Mouse (Mus musculus) gastrocnemius, adult 8-10 months (tissue): ENCODE data around the gene Scn1b. TPM values are rescaled to one million over a fixed set of nuclear protein-coding genes. Genes with fewer than 3 reads are reported as not detected.
A peak's percentile ranks its signal among the peaks of the same experiment; 100 is the strongest.

Source experiments
- DNase-seq, 2 experiments: peaks; one replicate each; pipeline ENCODE4 v3.0.0; 2022; ENCODE audit warnings: low spot score in 2 of 2
- total RNA-seq, 4 experiments: library from RNA; stranded (reverse); gene quantifications; 2 replicates each; pipeline ENCODE4 v1.2.4; 2022

Scn1b gene
- total RNA-seq, 4 experiments from 2014 or later, result 780 to 1,106 (median 929) TPM

DNA sequence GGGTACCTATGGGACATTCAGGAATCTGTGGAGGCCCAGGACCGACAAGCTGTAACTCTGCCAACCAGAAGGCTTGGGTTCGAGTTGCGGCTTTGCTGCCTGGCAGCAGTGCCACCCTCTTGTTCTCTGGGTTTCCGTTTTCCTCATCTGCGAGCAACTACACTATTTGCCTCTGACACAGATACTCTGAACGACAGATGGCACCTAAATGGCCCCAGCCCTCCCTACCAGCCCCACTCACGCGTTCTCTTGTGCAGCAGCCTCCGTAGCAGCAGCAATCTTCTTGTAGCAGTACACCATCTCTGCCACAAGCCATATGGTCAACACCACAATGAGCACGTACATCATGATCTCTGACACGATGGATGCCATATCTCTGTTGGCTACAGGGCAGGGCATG is 9.3 kb downstream of the Scn1b start:
- no peak for DNase-seq

DNA sequence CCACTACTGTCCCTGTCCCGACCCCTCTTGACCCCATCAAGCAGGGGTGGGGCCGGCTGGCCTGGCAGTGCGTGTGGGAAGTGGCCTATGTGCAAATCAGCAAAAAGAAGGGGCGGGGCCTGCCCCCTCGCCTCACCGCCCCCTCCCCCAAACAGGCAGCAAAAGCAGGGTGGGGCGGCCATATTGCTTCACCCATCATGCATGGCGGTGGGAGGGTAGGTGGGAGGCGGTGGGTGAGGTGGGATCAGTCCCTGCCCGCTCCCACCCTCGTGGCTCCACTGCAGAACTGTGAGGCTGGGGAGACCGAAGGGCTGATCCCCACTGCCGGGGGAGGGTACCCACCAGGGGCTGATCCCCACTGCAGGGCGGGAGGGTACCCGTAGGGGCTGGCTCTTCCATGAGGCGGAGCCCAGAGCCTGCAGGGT is 10.1 kb downstream of the Scn1b start:
- peak in 1 of 2 experiments; percentile 19 for DNase-seq

DNA sequence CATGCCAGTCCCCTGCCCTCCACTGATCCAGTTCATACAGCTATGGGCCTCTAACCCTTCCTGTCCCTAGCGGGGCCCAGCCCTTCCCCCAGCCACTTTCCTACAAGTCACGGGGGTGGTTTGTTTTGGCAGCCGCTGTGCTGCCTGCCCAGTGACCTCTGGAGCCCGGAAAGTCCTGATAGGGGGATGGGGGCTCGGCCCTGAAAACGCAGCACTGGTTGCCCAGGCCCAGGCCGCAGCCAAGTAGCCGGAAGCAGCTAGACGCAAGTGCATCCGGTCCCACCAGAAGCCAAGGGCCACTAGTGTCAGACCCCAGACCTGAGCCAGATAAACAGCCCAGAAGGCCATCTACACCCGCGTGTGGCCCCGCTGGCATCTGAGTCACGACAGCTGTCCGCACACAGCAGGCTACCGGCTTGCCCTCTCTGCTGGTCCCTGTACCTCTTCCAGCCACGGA is 11.2 kb downstream of the Scn1b start:
- DNase-seq, result peak; percentile 77 to 83

GRCm38 (mm10) chr7:31115182-31115581 is 11.6 kb downstream of the Scn1b start, which contains the start of gene Hpn:
Gene Hpn, minus strand, starts transcription at chr7:31115290.
- peak in 1 of 2 experiments; percentile 10 for DNase-seq

DNA sequence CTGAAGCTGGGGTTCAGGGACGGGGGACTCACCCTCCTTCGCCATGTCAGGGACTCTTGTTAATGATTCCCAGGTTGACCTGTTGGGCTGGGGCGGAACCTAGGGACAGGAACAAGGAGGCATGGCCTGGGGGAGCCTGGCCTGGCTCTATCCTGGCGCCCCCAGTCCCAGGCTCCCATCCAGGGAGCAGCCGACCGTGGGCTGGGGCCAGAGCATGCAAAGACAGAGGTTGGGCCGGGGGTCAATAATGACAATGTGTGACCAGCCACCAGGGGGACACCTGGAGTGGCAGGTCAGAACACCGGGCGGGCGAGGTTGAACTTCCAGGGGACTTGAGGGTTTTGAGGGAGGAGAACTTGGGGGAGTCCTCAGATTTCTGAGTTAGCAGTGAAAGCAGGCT is 12.2 kb downstream of the Scn1b start:
- no peak for DNase-seq

DNA sequence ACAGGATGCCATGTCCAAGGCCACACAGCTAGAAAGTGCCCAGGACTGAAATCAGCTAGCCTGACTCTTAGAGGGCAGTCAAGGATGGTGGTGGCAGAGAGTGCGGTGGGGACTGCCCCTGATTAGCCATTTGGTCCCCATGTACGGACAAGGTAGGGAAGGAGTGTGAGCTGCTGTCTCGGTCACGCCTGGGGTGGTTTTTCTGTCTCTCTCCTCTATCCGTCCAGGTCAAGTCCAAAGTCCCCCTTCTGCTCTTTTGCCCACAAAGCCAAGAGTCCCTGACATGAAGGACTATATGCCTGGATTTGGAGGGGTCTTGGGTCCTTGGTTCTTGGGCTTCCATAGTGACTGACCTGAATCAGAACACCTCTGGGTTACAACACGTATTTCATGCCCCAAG is 13.0 kb downstream of the Scn1b start:
- DNase-seq, result no peak

GRCm38 (mm10) chr7:31112036-31112435 is 14.8 kb downstream of the Scn1b start:
- DNase-seq, result no peak

GRCm38 (mm10) chr7:31110861-31111385 is 15.9 kb downstream of the Scn1b start:
- no peak for DNase-seq

GRCm38 (mm10) chr7:31109796-31110195 is 17.0 kb downstream of the Scn1b start:
- DNase-seq, result no peak

- DNase-seq, result peak in 1 of 2 experiments; percentile 52
Observed at GRCm38 (mm10) chr7:31109091-31109490, 17.7 kb downstream of the Scn1b start.

DNA sequence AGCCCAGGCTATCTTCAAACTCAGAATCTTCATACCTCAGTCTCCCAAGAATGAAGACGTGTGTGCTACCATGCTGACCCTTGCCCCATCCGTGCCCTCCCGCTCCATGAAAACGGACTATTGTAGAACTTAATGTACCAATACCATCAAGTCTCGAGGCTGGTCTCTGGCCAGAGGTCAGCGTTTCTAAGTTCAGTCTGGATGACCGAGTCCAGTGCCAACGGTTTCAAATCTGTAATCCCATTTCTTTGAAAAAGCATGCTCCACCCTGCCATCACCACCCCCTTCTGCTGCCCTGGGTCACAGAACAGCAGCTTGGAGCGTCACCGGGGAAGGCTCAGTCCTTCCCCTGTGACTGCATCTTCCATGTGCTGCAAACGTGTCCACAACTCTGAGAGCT is 19.0 kb downstream of the Scn1b start:
- no peak for DNase-seq

DNA sequence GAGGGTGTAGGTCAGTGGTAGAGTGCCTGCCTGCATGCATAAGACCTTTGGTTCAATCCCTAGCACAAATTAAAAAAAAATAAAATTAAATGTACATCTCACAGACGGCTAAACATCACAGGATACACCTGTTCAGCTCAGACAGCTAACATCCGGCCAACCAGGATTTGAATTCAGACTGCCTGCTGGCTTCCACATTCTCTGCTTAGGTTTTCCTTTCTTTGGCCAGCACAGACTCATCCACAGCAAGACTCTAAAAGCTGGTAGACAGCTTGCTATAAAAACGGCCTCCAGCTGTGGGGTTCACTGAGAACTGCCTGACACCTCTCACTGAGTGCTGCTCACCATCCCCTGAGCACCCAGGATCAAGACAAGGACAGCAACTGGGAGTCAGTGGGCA is 20.6 kb downstream of the Scn1b start:
- DNase-seq, result no peak

GRCm38 (mm10) chr7:31105061-31105768 is 21.6 kb downstream of the Scn1b start:
- peak; percentile 58 to 59 for DNase-seq

DNA sequence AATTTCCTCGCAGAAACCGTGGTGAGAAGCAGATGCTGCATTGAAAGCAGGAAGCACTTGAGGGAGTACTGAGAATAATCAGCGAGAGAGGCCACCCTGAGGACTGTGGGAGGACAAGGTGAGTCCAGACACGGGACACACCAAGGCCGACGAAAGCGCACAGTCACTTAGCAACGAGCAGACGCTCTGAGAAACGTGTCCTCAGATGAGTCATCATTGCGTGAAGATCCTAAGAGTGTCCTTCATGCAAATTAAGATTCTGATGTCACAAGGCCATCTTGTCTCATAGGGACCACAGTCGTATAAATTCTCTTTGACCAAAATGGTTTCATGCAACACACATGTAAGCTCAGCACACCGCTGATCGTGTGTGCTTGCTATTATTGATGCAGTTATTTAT is 26.0 kb downstream of the Scn1b start:
- no peak for DNase-seq

DNA sequence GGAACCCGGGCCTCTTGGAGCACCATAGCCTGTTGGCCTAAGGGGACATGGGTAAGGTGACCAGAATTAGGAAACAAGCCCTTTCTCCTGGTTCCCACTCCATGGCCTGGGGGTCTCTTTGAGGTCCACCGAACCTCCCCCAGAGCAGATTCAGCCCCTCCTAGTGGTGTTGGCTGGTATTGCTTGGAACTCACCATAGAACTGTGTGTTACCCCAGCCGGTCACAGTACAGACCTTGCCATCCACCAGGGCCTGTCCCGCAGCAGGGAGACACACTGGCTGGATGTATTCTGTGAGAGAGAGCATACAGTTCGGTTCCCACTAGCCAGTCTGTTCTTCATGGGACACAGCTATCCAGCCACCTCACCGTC is 27.2 kb downstream of the Scn1b start:
- no peak for DNase-seq

DNA sequence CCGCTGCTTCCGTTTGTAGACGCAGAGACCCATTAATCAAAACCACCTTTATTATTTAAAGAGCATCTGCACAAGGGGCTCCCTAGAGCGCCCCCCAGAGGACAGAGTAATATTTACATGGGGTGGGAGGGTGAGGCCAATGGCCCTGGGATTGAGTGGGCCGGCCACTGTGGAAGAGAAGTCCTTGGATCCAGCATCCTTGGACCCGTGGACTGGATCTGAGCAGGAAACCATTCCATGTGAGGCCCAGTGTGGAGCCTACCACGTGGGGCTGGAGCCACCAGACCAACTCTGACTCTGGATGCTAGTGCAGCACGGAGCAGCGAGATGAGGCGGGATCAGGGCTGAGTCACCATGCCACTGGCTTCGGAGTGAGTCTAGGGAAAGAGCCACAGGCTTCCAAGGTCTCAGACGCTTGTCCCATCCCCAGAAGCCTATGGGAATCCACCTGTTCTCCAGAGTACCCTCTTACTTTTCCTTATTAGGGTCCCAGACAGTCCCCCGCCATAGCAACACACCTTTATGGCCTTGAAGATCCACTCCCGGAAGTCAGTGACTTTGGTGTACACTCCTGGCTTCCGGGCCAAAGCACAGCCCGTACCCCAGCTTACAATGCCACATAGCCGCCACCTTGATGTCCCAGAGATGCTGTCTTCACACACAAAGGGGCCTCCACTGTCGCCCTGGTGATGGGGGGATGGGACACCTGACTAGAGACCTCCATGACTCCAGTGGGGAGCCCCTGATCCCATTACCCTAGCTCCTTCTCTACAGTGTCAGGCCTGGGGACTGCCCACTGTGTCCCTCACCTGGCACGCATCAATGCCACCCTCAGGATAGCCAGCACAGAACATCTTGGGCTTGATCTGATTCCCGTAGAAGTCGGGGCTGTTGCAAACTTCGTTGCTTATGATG is 27.8 kb downstream of the Scn1b start:
- DNase-seq, result peak in 1 of 2 experiments; percentile 25

DNA sequence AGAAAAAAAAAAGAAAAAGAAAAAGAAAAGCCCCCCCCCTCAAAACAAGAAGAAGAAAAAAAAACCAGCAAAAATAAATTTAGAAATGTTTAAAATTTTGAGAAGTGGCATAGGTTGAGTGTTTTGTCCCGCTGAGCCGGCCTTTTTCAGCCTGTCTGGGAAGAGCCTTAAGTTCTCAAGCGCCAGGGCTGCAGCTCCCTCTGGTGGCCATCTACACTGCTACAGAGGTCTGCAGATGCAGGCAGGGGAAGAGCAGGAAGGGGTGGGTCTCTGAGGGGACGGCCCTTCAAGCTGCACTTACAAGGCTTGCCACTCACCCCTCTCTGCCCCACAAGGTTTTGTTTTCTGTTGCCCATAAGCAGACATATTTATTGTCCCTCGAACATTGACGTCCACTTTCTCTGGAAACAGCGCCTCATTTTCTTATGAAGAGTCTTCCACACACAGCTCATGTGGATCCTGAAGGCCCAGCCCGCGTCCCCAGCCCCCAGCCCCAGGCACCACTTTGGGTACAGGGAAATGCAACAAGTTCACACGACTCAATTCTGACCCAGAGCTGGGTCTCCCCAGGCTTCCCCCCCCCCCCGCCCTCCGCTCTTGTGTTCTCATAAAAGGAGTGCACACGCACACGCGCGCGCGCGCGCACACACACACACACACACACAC is 29.1 kb downstream of the Scn1b start:
- peak; percentile 86 to 89 for DNase-seq

DNA sequence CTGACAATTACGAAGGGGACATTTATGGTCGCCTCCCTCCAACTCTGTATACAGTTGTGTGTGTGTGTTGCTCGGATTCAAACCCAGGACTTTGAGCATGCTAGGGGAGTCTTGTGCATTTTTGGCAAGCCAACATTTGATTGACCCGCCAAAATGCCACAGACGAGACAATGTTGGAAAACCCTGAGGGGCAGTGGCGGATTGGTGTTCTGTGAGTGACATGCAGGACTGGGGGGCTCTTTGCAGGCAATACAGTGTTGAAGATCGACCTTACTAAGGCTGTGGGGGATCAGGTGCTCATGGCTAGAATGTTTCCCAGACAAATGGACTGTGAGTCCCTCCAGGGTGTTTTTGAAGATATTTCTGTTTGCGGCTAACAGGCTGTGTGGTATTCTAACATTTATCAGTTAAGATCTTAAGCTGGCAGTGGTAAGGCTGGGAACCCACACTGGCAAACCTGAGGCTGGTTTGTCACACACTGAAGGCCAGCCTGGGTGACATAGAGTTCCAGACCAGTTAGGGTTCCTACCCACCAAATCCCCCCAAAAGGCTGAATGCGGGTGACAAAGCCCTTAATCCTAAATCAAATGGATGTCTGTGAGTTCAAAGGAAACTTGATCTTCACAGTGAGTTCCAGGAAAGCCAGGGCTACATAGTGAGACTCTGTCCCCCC is 29.8 kb downstream of the Scn1b start:
- no peak for DNase-seq

DNA sequence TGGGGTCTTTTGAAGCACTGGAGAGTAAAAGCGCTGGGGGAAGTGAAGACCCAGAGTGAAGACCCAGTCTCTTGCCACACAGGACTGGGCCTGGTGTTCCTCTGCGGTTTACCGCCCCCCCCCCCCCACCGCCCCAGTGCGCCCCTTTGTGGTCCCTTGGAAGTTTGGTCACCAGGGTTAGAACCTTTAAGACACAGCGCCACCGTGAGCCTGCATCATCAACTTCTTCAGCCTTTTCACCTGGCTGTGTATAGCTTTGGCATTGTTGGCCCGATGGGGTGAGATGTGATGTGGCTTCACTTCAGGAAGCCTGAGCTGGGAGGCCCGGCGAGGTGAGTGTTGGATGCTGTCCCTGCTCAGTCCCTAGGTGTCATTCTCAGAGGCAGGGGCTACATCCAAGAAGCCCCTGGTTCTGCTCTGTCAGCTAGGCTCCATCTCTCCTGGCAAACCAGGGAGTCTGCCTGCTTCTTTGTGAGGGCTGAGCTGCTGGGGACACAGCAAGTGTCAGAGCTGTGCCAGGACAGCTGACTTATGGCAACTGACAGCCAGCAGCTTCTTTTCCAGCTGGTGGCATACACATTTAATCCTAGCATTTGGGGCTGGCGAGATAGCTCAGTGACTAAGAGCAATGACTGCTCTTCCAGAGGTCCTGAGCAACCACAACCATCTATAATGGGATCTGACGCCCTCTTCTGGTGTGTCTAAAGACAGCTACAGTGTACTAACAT is 31.9 kb downstream of the Scn1b start:
- DNase-seq, result no peak

DNA sequence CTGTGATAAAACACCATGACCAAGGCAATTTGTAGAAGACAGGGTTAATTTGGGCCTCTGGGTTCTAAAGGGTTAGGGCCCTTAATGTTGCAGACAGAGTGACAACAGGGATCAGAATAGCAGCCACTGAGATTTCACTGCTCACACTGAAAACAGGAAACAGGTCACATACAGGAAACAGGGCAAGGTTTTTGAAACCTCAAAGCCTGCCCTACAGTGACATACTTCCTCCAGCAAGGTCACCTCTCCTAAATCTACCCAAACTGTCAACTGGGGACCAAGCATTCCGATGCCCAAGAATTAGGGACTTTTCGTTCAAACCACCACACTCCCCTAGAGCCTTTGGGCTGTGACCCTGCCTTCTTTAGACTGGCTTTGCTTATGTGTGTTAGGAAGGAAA is 37.1 kb downstream of the Scn1b start:
- DNase-seq, result no peak
